Comparison of ENCODE assay signal across 7 mouse cellular contexts in the genomic region with DNA sequence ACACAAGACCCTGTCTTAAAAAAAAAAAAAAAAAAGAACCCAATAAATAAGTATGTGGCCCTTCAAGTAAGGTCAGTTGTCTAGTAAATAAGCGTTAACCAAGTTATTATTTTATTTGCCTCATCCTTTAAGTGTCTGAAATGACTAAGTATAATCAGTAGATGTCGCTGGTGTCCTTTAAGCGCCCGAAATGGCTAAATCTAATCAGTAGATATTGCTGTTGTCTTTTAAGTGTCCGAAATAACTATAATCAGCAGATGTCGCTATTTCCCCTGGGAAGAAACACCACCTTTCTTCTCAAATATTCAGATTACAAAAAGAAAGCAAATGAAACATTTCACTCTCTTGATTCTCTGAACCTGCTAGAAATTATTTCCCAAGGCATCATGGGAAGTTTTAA. TPM values are rescaled to one million over a fixed set of nuclear protein-coding genes. Genes with fewer than 3 reads are reported as not detected.
A peak's percentile ranks its signal among the peaks of the same experiment; 100 is the strongest.
DNase-seq lines count a peak whose midpoint lies in the region; ATAC-seq and TF ChIP-seq lines count a peak whose summit lies in the region.

No protein-coding gene starts in this region.

- no peaks in the 10 kb centered on the region for H3K27me3 ChIP-seq in kidney, postnatal 0 days (ENCODE audit: insufficient read depth, low read length)
- no peaks in the 10 kb centered on the region; the same call in 1 of the 2 replicates for H3K27me3 ChIP-seq in ES-Bruce4 (ENCODE audit: control insufficient read depth, insufficient read depth, low read length, poor library complexity, severe bottlenecking)
- no peaks in the 10 kb centered on the region for H3K27me3 ChIP-seq in splenic B cell, adult 2 months (ENCODE audit: control insufficient read depth, insufficient read depth, low read length, poor library complexity, severe bottlenecking)

- TF ChIP-seq POLR2A in ES-Bruce4 (IDR thresholded peaks at IDR 0.05; ENCODE audit: insufficient read depth, low read length) = no peak

- no peaks in the 10 kb centered on the region for H3K9me3 ChIP-seq in kidney, postnatal 0 days (replicated peaks; ENCODE audit: low read length)
- H3K9me3 ChIP-seq in ES-Bruce4 (replicated peaks; ENCODE audit: control insufficient read depth, insufficient read depth, low read length, poor library complexity, severe bottlenecking) = no peaks in the 10 kb centered on the region

- H3K27ac ChIP-seq in kidney, postnatal 0 days = no peak overlapping the region
- no peak overlapping the region for H3K27ac ChIP-seq in ES-Bruce4 (ENCODE audit: insufficient read depth, low read length)

- no peak overlapping the region for H3K4me3 ChIP-seq in kidney, postnatal 0 days (replicated peaks; ENCODE audit: low read depth, low read length)
- no peak overlapping the region for H3K4me3 ChIP-seq in ES-Bruce4 (ENCODE audit: low read depth, low read length)

- TF ChIP-seq EP300 in ES-Bruce4 (IDR thresholded peaks at IDR 0.05; ENCODE audit: insufficient read depth, low read depth, low read length) = no peak

- DNase-seq in kidney, postnatal 0 days (ENCODE audit: low spot score) = peak; percentile 96
- no peak for DNase-seq in kidney, adult 11 months
- DNase-seq in A20 (ENCODE audit: low read depth, low spot score) = peak; percentile 74
- peak; percentile 66 to 71 for DNase-seq in cerebellum, postnatal 14 days
- DNase-seq in large intestine, adult 2 months (ENCODE audit: low read depth, low spot score) = peak; percentile 50
- peak; percentile 71 for DNase-seq in splenic B cell, adult 2 months (ENCODE audit: low read depth, low spot score)

- peak; percentile 98 for TF ChIP-seq CTCF in kidney, postnatal 0 days (IDR thresholded peaks at IDR 0.05; ENCODE audit: low read depth)
- TF ChIP-seq CTCF in ES-Bruce4 (IDR thresholded peaks at IDR 0.05; ENCODE audit: low read depth, low read length) = peak; percentile 4

- H3K36me3 ChIP-seq in kidney, postnatal 0 days (ENCODE audit: insufficient read depth, low read length) = no peaks in the 10 kb centered on the region
- no peaks in the 10 kb centered on the region for H3K36me3 ChIP-seq in ES-Bruce4 (ENCODE audit: control insufficient read depth, insufficient read depth, low read length, poor library complexity, severe bottlenecking)
- H3K36me3 ChIP-seq in splenic B cell, adult 2 months (ENCODE audit: control insufficient read depth, insufficient read depth, low read length, poor library complexity, severe bottlenecking) = no peaks in the 10 kb centered on the region

- no peak overlapping the region for H3K9ac ChIP-seq in kidney, postnatal 0 days (ENCODE audit: low read depth, low read length)
- H3K9ac ChIP-seq in ES-Bruce4 (ENCODE audit: low read depth, poor library complexity, severe bottlenecking) = no peak overlapping the region

- ATAC-seq in kidney, postnatal 0 days (replicated peaks; ENCODE audit: low FRiP score, low read depth) = no peak

- WGBS in kidney, postnatal 0 days = 13% methylated on average over 6 of the region's 6 CpGs
- WGBS in large intestine, adult 2 months = 4% methylated on average over 6 of the region's 6 CpGs

- no peak overlapping the region for H3K4me2 ChIP-seq in kidney, postnatal 0 days (ENCODE audit: low read length)

- H3K4me1 ChIP-seq in kidney, postnatal 0 days (replicated peaks; ENCODE audit: insufficient read depth, low read length) = no peaks in the 10 kb centered on the region
- H3K4me1 ChIP-seq in ES-Bruce4 (ENCODE audit: control insufficient read depth, insufficient read depth, low read length) = no peaks in the 10 kb centered on the region

RNA-seq across cellular contexts. Expression of a gene that starts 5.8 kb away (rescaled TPM):
- 4.7 and 4.8 TPM in 2 replicates for polyA plus RNA-seq in kidney, postnatal 0 days (2015; fragmentation: Nextera tagmentation; extraction: Ambion mirVana)
- not detected in 2 replicates for polyA plus RNA-seq in ES-Bruce4 (2011; ENCODE audit: insufficient read depth, insufficient read length, low read depth, missing spikeins)
- 0.14 TPM in 1 of 2 replicates, not detected in the other for polyA plus RNA-seq in large intestine, adult 2 months (2012; rRNA removed)
